Mouse (Mus musculus): ENCODE measurements around the gene Klhl25.

- no peak for TF ChIP-seq CTCF (IDR thresholded peaks at IDR 0.05; ENCODE audit: borderline replicate concordance, control insufficient read depth, extremely low read depth, insufficient read depth, low read length, poor library complexity)
- TF ChIP-seq POLR2A (IDR thresholded peaks at IDR 0.05; ENCODE audit: control insufficient read depth, extremely low read depth, insufficient read depth, low read length, poor library complexity): no peak
Observed at GRCm38 (mm10) chr7:75859771-75860196, 11.7 kb downstream of the Klhl25 start.

Measured in thymus, adult 2 months (tissue).